Mouse (Mus musculus): Measurements from ENCODE around the gene Ksr1. TPM values are rescaled to one million over a fixed set of nuclear protein-coding genes. Genes with fewer than 3 reads are reported as not detected.

The Ksr1 gene
- polyA plus RNA-seq, 1 experiment: 28.1 TPM

- Histone ChIP-seq H3K4me1 (replicated peaks; ENCODE audit: control insufficient read depth, insufficient read depth, low read length) (peaks cover 20% of the 10 kb centered on the region), H3K4me3 (ENCODE audit: control insufficient read depth, insufficient read depth, low read length) (no peak overlapping the region), H3K27ac (ENCODE audit: control insufficient read depth, insufficient read depth, low read length) (no peak overlapping the region), H3K27me3 (ENCODE audit: control insufficient read depth, insufficient read depth, low read length) (no peaks in the 10 kb centered on the region), H3K36me3 (ENCODE audit: control insufficient read depth, insufficient read depth, low read length) (no peaks in the 10 kb centered on the region)
- TF ChIP-seq CTCF (IDR thresholded peaks at IDR 0.05; ENCODE audit: borderline replicate concordance, control insufficient read depth, extremely low read depth, insufficient read depth, low read length, poor library complexity): no peak
- no peak for TF ChIP-seq POLR2A (IDR thresholded peaks at IDR 0.05; ENCODE audit: control insufficient read depth, extremely low read depth, insufficient read depth, low read length, poor library complexity)
- 31% methylated on average over 4 of the region's 4 CpGs for WGBS
- no peak for DNase-seq
Observed at GRCm38 (mm10) chr11:79057809-79058208, 88.4 kb downstream of the Ksr1 start.

DNA sequence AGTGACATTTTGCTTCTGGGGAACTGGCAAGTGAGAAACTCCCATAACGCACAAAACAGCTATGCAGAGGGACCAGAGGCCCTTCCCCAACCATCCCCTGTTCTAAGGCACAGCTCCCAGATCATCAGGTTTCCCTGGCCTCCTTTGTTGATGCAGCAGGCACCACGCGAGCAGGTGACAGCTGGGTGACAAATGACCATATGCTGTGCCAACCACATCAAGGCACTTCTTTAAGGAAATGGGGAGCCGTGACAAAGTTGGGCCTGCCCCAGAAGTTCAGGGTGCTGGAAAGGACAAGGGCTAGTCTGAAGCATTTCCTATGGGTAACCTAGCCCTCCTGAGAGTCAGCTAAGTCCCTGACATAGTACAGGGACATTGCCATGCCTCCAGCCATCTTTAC lies 89.3 kb downstream of the Ksr1 start:
- WGBS: 18% methylated on average over 4 of the region's 4 CpGs
- Histone ChIP-seq H3K4me3 (ENCODE audit: control insufficient read depth, insufficient read depth, low read length) (no peak overlapping the region), H3K36me3 (ENCODE audit: control insufficient read depth, insufficient read depth, low read length) (no peaks in the 10 kb centered on the region), H3K4me1 (replicated peaks; ENCODE audit: control insufficient read depth, insufficient read depth, low read length) (peaks cover 20% of the 10 kb centered on the region), H3K27me3 (ENCODE audit: control insufficient read depth, insufficient read depth, low read length) (no peaks in the 10 kb centered on the region), H3K27ac (ENCODE audit: control insufficient read depth, insufficient read depth, low read length) (no peak overlapping the region)
- TF ChIP-seq POLR2A (IDR thresholded peaks at IDR 0.05; ENCODE audit: control insufficient read depth, extremely low read depth, insufficient read depth, low read length, poor library complexity) (no peak), CTCF (IDR thresholded peaks at IDR 0.05; ENCODE audit: borderline replicate concordance, control insufficient read depth, extremely low read depth, insufficient read depth, low read length, poor library complexity) (no peak)
- DNase-seq: no peak

DNA sequence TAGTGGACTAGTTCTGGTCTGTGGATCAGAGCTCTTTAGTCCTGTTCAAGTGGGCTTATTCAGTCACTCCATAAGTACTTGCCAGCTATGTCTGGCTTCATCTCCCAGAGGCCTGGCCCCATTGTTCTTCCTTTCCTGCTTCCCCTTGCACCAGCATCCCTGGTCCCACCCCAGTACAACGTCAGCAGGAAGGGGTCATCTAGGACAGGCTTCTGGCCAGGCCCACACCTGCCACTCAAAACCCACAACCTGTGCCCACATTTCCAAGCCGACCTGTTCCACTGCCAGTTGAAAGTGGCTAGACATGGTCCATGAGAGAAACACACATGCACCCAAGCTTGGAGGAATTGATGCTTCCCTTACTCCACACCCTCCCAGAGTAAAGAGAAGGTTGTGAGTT lies 90.2 kb downstream of the Ksr1 start:
- no peaks in the 10 kb centered on the region for H3K36me3 ChIP-seq (ENCODE audit: control insufficient read depth, insufficient read depth, low read length)
- TF ChIP-seq POLR2A (IDR thresholded peaks at IDR 0.05; ENCODE audit: control insufficient read depth, extremely low read depth, insufficient read depth, low read length, poor library complexity) (no peak), CTCF (IDR thresholded peaks at IDR 0.05; ENCODE audit: borderline replicate concordance, control insufficient read depth, extremely low read depth, insufficient read depth, low read length, poor library complexity) (no peak)
- H3K27ac ChIP-seq (ENCODE audit: control insufficient read depth, insufficient read depth, low read length): no peak overlapping the region
- 58% methylated on average over 2 of the region's 2 CpGs for WGBS
- no peak overlapping the region for H3K4me3 ChIP-seq (ENCODE audit: control insufficient read depth, insufficient read depth, low read length)
- peaks cover 20% of the 10 kb centered on the region for H3K4me1 ChIP-seq (replicated peaks; ENCODE audit: control insufficient read depth, insufficient read depth, low read length)
- H3K27me3 ChIP-seq (ENCODE audit: control insufficient read depth, insufficient read depth, low read length): no peaks in the 10 kb centered on the region
- no peak for DNase-seq

GRCm38 (mm10) chr11:79055161-79055560 lies 91.0 kb downstream of the Ksr1 start:
- Histone ChIP-seq H3K27ac (ENCODE audit: control insufficient read depth, insufficient read depth, low read length) (no peak overlapping the region), H3K4me3 (ENCODE audit: control insufficient read depth, insufficient read depth, low read length) (no peak overlapping the region), H3K27me3 (ENCODE audit: control insufficient read depth, insufficient read depth, low read length) (no peaks in the 10 kb centered on the region), H3K4me1 (replicated peaks; ENCODE audit: control insufficient read depth, insufficient read depth, low read length) (peaks cover 20% of the 10 kb centered on the region), H3K36me3 (ENCODE audit: control insufficient read depth, insufficient read depth, low read length) (no peaks in the 10 kb centered on the region)
- DNase-seq: no peak
- WGBS: 92% methylated on average over 8 of the region's 8 CpGs
- TF ChIP-seq CTCF (IDR thresholded peaks at IDR 0.05; ENCODE audit: borderline replicate concordance, control insufficient read depth, extremely low read depth, insufficient read depth, low read length, poor library complexity): no peak
- no peak for TF ChIP-seq POLR2A (IDR thresholded peaks at IDR 0.05; ENCODE audit: control insufficient read depth, extremely low read depth, insufficient read depth, low read length, poor library complexity)

DNA sequence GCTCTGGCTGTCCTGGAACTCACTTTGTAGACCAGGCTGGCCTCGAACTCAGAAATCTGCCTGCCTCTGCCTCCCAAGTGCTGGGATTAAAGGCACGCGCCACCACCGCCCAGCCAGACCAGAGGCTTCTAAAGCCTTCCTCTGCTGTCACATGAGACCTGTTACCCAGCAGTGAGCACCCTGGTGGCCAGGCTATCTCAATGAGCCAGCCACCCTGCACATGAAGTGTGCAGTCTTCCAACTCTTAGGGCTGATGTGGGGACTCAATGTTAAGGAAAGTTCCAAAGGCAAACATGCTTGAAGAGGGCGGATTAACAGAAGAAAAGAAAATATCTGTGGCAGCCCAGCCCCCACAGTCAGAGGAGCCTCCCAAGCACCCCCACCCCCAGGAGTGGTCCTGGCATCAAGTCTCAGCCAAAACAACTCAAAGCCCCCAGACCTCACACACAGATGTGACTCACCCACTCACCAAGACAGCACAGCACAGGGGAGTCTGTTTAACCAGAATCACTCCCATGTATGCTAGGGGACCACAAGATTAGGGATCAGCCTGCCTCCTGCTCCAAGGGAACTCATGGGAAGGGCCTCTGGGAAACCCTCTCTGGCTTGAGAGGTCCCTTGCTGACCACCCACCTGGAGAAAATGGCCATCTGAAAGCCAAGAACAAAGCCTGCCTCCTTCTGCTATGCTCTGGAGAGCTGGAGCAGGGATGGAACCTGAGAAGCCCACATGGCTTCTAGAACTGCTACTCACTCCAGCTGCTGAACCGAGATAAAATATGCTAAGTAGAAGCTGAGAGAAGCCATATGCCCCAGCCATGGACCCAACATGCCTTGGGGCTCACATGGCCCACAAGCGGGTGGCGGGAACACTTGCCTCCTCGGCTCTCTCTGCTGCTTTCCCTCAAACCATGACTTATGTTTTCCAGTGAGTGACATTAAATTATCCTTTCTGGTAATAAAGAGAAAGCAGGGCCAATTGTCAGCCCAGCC lies 91.8 kb downstream of the Ksr1 start:
- H3K36me3 ChIP-seq (ENCODE audit: control insufficient read depth, insufficient read depth, low read length): no peaks in the 10 kb centered on the region
- no peaks in the 10 kb centered on the region for H3K27me3 ChIP-seq (ENCODE audit: control insufficient read depth, insufficient read depth, low read length)
- 90% methylated on average over 9 of the region's 9 CpGs for WGBS
- no peak overlapping the region for H3K27ac ChIP-seq (ENCODE audit: control insufficient read depth, insufficient read depth, low read length)
- no peak overlapping the region for H3K4me3 ChIP-seq (ENCODE audit: control insufficient read depth, insufficient read depth, low read length)
- H3K4me1 ChIP-seq (replicated peaks; ENCODE audit: control insufficient read depth, insufficient read depth, low read length): peaks cover 14% of the 10 kb centered on the region
- no peak for TF ChIP-seq CTCF (IDR thresholded peaks at IDR 0.05; ENCODE audit: borderline replicate concordance, control insufficient read depth, extremely low read depth, insufficient read depth, low read length, poor library complexity)
- TF ChIP-seq POLR2A (IDR thresholded peaks at IDR 0.05; ENCODE audit: control insufficient read depth, extremely low read depth, insufficient read depth, low read length, poor library complexity): no peak
- DNase-seq: no peak

GRCm38 (mm10) chr11:79053437-79053836 lies 92.8 kb downstream of the Ksr1 start:
- no peak for DNase-seq
- Histone ChIP-seq H3K27ac (ENCODE audit: control insufficient read depth, insufficient read depth, low read length) (no peak overlapping the region), H3K4me1 (replicated peaks; ENCODE audit: control insufficient read depth, insufficient read depth, low read length) (peaks cover 14% of the 10 kb centered on the region), H3K27me3 (ENCODE audit: control insufficient read depth, insufficient read depth, low read length) (no peaks in the 10 kb centered on the region), H3K36me3 (ENCODE audit: control insufficient read depth, insufficient read depth, low read length) (no peaks in the 10 kb centered on the region), H3K4me3 (ENCODE audit: control insufficient read depth, insufficient read depth, low read length) (no peak overlapping the region)
- no peak for TF ChIP-seq POLR2A (IDR thresholded peaks at IDR 0.05; ENCODE audit: control insufficient read depth, extremely low read depth, insufficient read depth, low read length, poor library complexity)
- TF ChIP-seq CTCF (IDR thresholded peaks at IDR 0.05; ENCODE audit: borderline replicate concordance, control insufficient read depth, extremely low read depth, insufficient read depth, low read length, poor library complexity): no peak
